Mouse (Mus musculus) embryonic facial prominence, embryonic 12.5 days (tissue): ENCODE data around the gene Slc22a5. TPM values are rescaled to one million over a fixed set of nuclear protein-coding genes. Genes with fewer than 3 reads are reported as not detected.

ENCODE experiments used
- ATAC-seq: fragments of 200-750 bp; cut with Nextera tagmentation; 2 replicates; pipeline ENCODE4 v1.8.0; 2017; ENCODE audit not compliant: insufficient number of reproducible peaks, insufficient read depth, low FRiP score, low TSS enrichment
- H3K27ac ChIP-seq: fragments of 300-500 bp; sonication (generic); 2 replicates; pipeline ENCODE4 v1.5.1; 2016; ENCODE audit warnings: mild to moderate bottlenecking
- H3K27me3 ChIP-seq: fragments of 300-500 bp; sonication (generic); 2 replicates; pipeline ENCODE4 v1.6.1; 2016; ENCODE audit warnings: mild to moderate bottlenecking, moderate library complexity
- H3K36me3 ChIP-seq: fragments of 300-500 bp; sonication (generic); 2 replicates; pipeline ENCODE4 v1.6.1; 2016; ENCODE audit warnings: mild to moderate bottlenecking
- H3K4me1 ChIP-seq: fragments of 300-500 bp; sonication (generic); 2 replicates; pipeline ENCODE4 v1.6.1; 2016
- H3K4me2 ChIP-seq: fragments of 300-500 bp; sonication (generic); replicated peaks from 2 replicates; pipeline ENCODE4 v1.6.1; 2016; ENCODE audit warnings: mild to moderate bottlenecking, moderate library complexity
- H3K4me3 ChIP-seq: fragments of 300-500 bp; sonication (generic); 2 replicates; pipeline ENCODE4 v1.5.1; 2016; ENCODE audit warnings: mild to moderate bottlenecking
- H3K9ac ChIP-seq: fragments of 300-500 bp; sonication (generic); 2 replicates; pipeline ENCODE4 v1.6.1; 2016; ENCODE audit warnings: mild to moderate bottlenecking, moderate library complexity
- H3K9me3 ChIP-seq: fragments of 300-500 bp; sonication (generic); 2 replicates; pipeline ENCODE4 v1.6.1; 2016; ENCODE audit warnings: mild to moderate bottlenecking, moderate library complexity
- whole genome bisulfite sequencing: fragments of 180-500 bp; shearing (Covaris S2); methylation state at CpG from one replicate; pipeline ENCODE4 v1.1.7; 2016; 5-methylcytosine and 5-hydroxymethylcytosine counted together
- polyA plus RNA-seq: library from polyadenylated mRNA; unstranded; fragments of >200 nt; fragmentation: Nextera tagmentation; extraction: Ambion mirVana; gene quantifications from 2 replicates; pipeline ENCODE4 v1.2.1, GENCODE M21; 2016

Gene Slc22a5
- polyA plus RNA-seq, 1 experiment from 2014 or later = 9.0 TPM

GRCm38 (mm10) chr11:53825409-53825808 is 66.1 kb downstream of the Slc22a5 start:
- H3K4me3 ChIP-seq = no peak overlapping the region
- no peak overlapping the region for H3K27ac ChIP-seq
- H3K9ac ChIP-seq = no peak overlapping the region
- no peaks in the 10 kb centered on the region for H3K27me3 ChIP-seq
- 92% methylated on average over 4 of the region's 4 CpGs for WGBS
- no peak overlapping the region for H3K4me2 ChIP-seq
- H3K36me3 ChIP-seq = no peaks in the 10 kb centered on the region
- peaks cover 3% of the 10 kb centered on the region; the same call in 1 of the 2 replicates for H3K9me3 ChIP-seq
- H3K4me1 ChIP-seq = no peaks in the 10 kb centered on the region
- no peak for ATAC-seq

DNA sequence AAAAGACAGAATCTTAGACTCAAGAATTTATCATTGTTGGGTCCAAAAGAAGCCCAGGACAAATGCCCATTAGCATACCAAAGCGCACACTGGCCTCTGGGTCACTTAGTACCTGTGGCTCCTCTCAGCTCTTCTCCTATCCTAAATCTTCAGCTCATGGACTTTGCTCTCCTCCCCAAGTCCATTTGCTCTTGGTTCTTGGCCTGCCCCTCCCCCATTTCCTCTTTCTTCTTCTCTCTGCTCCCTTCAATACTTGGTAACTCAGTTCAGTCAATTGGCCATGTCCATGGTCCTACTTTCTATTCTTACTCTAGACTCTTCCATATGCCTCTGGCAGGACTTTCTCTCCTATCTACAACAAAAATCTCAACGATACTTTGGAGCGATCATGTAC is 69.5 kb downstream of the Slc22a5 start:
- Histone ChIP-seq H3K27ac (no peak overlapping the region), H3K4me2 (no peak overlapping the region), H3K27me3 (no peaks in the 10 kb centered on the region), H3K9ac (no peak overlapping the region), H3K9me3 (no peaks in the 10 kb centered on the region), H3K36me3 (no peaks in the 10 kb centered on the region), H3K4me1 (no peaks in the 10 kb centered on the region), H3K4me3 (no peak overlapping the region)
- ATAC-seq = no peak
- 94% methylated on average over 3 of the region's 3 CpGs for WGBS

DNA sequence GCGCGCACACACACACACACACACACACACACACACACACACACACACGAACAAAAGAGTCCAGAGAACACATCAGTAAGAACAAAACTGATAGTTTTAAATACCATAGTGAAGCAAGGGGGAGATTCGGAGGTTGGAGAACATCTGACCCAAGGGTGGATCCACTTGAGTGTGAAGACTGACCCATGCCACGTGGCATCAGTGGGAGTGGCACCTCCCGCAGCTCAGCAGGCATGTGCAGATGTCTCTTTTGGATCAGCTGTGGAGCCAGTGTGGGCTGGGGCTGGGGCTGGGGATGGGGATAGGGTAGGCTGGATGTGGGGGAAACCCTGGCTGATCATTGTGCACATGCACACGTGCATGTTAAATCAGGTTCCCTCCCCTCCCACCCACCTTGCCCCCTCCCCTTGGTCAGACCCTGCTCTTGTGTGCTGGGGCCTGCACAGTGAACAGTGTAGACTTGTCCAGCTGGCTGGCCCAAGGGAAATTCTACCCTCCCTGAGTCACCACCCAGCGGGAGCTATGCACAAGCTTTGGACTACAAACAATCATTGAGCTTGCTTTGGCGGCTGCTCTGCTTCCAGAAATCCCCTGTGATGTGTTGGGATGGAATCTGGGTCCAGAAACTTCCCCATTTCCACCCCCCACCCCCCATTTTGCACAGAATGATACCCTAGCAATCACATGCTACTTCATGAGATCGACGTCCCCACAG is 70.1 kb downstream of the Slc22a5 start:
- Histone ChIP-seq H3K9ac (no peak overlapping the region), H3K9me3 (no peaks in the 10 kb centered on the region), H3K36me3 (no peaks in the 10 kb centered on the region), H3K4me1 (no peaks in the 10 kb centered on the region), H3K4me2 (no peak overlapping the region), H3K27ac (no peak overlapping the region), H3K4me3 (no peak overlapping the region), H3K27me3 (no peaks in the 10 kb centered on the region)
- ATAC-seq = no peak
- 83% methylated on average over 11 of the region's 11 CpGs for WGBS

DNA sequence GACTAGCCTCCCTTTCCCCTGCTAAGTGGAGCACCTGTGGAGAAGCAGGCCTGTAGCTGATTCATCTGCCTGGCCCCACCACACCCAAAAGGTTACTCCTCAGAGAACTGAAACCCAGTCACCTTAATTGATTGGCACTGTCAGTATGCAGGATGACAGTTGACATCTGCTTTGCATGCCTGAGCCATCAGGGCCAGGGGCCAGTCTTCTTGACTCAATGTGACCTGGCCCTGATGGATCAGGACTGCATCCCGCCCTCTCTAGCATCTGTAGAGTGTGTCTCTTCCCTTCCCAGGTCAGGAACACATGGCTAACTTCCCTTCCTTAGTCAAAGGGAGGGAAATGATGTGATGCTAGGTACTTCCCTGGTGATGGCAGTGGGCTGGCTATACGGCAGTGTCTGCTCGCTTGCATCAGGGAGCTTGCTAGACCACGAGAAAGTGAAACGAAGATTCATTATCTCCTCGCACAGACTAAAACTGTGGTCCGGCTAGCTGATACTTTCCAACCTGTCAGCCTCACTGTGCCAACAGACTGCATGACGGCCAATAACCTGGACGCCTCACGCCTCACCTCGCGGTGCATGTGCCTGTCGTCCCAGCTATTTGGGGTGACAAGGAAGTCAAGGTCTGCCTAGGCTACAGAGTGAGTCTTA is 70.8 kb downstream of the Slc22a5 start:
- Histone ChIP-seq H3K4me1 (no peaks in the 10 kb centered on the region), H3K9ac (no peak overlapping the region), H3K4me2 (no peak overlapping the region), H3K27me3 (no peaks in the 10 kb centered on the region), H3K9me3 (no peaks in the 10 kb centered on the region), H3K27ac (no peak overlapping the region), H3K36me3 (no peaks in the 10 kb centered on the region), H3K4me3 (no peak overlapping the region)
- ATAC-seq = no peak
- 87% methylated on average over 13 of the region's 13 CpGs for WGBS

GRCm38 (mm10) chr11:53819511-53819910 is 71.9 kb downstream of the Slc22a5 start:
- Histone ChIP-seq H3K27ac (no peak overlapping the region), H3K9me3 (no peaks in the 10 kb centered on the region), H3K27me3 (no peaks in the 10 kb centered on the region), H3K36me3 (no peaks in the 10 kb centered on the region), H3K4me2 (no peak overlapping the region), H3K4me1 (no peaks in the 10 kb centered on the region), H3K4me3 (no peak overlapping the region), H3K9ac (no peak overlapping the region)
- no peak for ATAC-seq
- 87% methylated on average over 6 of the region's 6 CpGs for WGBS

- H3K27me3 ChIP-seq = no peaks in the 10 kb centered on the region
- H3K9ac ChIP-seq = no peak overlapping the region
- H3K9me3 ChIP-seq = no peaks in the 10 kb centered on the region
- H3K4me1 ChIP-seq = no peaks in the 10 kb centered on the region
- no peaks in the 10 kb centered on the region for H3K36me3 ChIP-seq
- no peak overlapping the region for H3K27ac ChIP-seq
- ATAC-seq = no peak
- WGBS = 57% methylated on average over 6 of the region's 6 CpGs
- no peak overlapping the region for H3K4me2 ChIP-seq
- H3K4me3 ChIP-seq = no peak overlapping the region
Observed at GRCm38 (mm10) chr11:53818794-53819193, 72.7 kb downstream of the Slc22a5 start.

DNA sequence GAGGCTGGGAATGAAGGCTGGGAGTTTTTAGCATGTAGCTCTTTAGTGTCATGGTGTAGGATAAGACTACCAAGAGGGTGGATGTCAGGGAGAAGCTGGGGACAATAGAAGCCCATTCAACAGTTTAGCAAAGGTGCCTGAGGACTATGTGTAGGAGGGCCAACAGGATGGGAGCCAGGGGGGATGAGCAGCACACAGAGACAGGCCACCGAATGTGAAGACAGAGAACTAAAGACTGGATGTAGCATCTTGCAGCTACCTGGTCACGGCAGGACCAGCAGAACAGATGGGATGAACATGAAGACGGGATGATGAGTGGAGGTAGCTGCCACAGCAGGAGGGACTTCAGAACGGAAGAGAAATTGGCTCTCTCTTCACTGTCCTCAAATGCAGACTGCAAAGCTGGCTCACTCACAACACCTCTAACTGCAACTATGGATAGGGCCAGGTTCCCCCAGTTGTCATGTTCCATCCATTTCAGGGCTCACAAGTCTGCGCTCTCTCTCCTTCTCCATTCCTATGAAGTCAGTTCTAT is 74.6 kb downstream of the Slc22a5 start:
- no peak overlapping the region for H3K4me2 ChIP-seq
- H3K27ac ChIP-seq = no peak overlapping the region
- ATAC-seq = no peak
- H3K36me3 ChIP-seq = no peaks in the 10 kb centered on the region
- H3K9me3 ChIP-seq = no peaks in the 10 kb centered on the region
- H3K9ac ChIP-seq = no peak overlapping the region
- no peaks in the 10 kb centered on the region for H3K4me1 ChIP-seq
- H3K27me3 ChIP-seq = no peaks in the 10 kb centered on the region
- 91% methylated on average over 5 of the region's 5 CpGs for WGBS
- H3K4me3 ChIP-seq = no peak overlapping the region

GRCm38 (mm10) chr11:53814810-53815209 is 76.7 kb downstream of the Slc22a5 start:
- no peaks in the 10 kb centered on the region for H3K9me3 ChIP-seq
- H3K4me3 ChIP-seq = no peak overlapping the region
- H3K27me3 ChIP-seq = no peaks in the 10 kb centered on the region
- no peaks in the 10 kb centered on the region for H3K36me3 ChIP-seq
- H3K4me2 ChIP-seq = no peak overlapping the region
- no peak overlapping the region for H3K27ac ChIP-seq
- H3K9ac ChIP-seq = no peak overlapping the region
- no peaks in the 10 kb centered on the region for H3K4me1 ChIP-seq
- WGBS = 63% methylated on average over 3 of the region's 3 CpGs
- no peak for ATAC-seq

Other genes with a start within 250 kb of the Slc22a5 start
- gene Rad50, start 184.3 kb downstream of the Slc22a5 start, polyA plus RNA-seq = 25.3 and 30.9 TPM in 2 replicates
- not detected in 2 replicates for gene Il5, start 170.9 kb downstream of the Slc22a5 start, polyA plus RNA-seq
- 7.9 and 10.2 TPM in 2 replicates for gene Irf1, start 121.6 kb downstream of the Slc22a5 start, polyA plus RNA-seq
- gene Gm17334, start 118.5 kb downstream of the Slc22a5 start, polyA plus RNA-seq = not detected in 2 replicates
- gene Gm12216, start 32.4 kb downstream of the Slc22a5 start, polyA plus RNA-seq = 0.28 and 0.74 TPM in 2 replicates
- 4.9 and 6.1 TPM in 2 replicates for gene Slc22a21, start 88.7 kb upstream of the Slc22a5 start, polyA plus RNA-seq
- 2.0 and 2.9 TPM in 2 replicates for gene Slc22a4, start 136.4 kb upstream of the Slc22a5 start, polyA plus RNA-seq
- gene Pdlim4, start 177.4 kb upstream of the Slc22a5 start, polyA plus RNA-seq = 144 and 146 TPM in 2 replicates
- 56.8 and 59.7 TPM in 2 replicates for gene P4ha2, start 208.4 kb upstream of the Slc22a5 start, polyA plus RNA-seq